Mouse (Mus musculus) liver, postnatal 0 days (tissue): ENCODE measurements around the gene Kcnq5. TPM values are rescaled to one million over a fixed set of nuclear protein-coding genes. Genes with fewer than 3 reads are reported as not detected.
A peak's percentile ranks its signal among the peaks of the same experiment; 100 is the strongest.

Experiments
- ATAC-seq: fragments of 200-750 bp; cut with Nextera tagmentation; 2 replicates; pipeline ENCODE4 v1.8.0; 2017; ENCODE audit warnings: mild to moderate bottlenecking, moderate library complexity
- DNase-seq: peaks from one replicate; pipeline ENCODE4 v3.0.0-alpha.2; 2016
- H3K27ac ChIP-seq: fragments of 300-500 bp; sonication (generic); 2 replicates; pipeline ENCODE4 v1.5.1; 2014; ENCODE audit warnings: antibody characterized with exemption, moderate library complexity, mild to moderate bottlenecking, low read depth
- H3K27me3 ChIP-seq: fragments of 300-500 bp; sonication (generic); 2 replicates; pipeline ENCODE4 v1.6.1; 2014; ENCODE audit warnings: low read length, control low read depth, mixed read lengths; ENCODE audit not compliant: insufficient read depth
- H3K36me3 ChIP-seq: fragments of 300-500 bp; sonication (generic); replicated peaks from 2 replicates; pipeline ENCODE4 v1.6.1; 2014; ENCODE audit warnings: mild to moderate bottlenecking, control low read depth, low read length, moderate library complexity, mixed read lengths; ENCODE audit not compliant: insufficient read depth
- H3K4me1 ChIP-seq: fragments of 300-500 bp; sonication (generic); 2 replicates; pipeline ENCODE4 v1.6.1; 2014; ENCODE audit warnings: antibody characterized with exemption, mild to moderate bottlenecking, control low read depth; ENCODE audit not compliant: insufficient read depth
- H3K4me2 ChIP-seq: fragments of 300-500 bp; sonication (generic); 2 replicates; pipeline ENCODE4 v1.6.1; 2014; ENCODE audit warnings: low read depth, mild to moderate bottlenecking, low read length, moderate library complexity, mixed read lengths
- H3K4me3 ChIP-seq: fragments of 300-500 bp; sonication (generic); 2 replicates; pipeline ENCODE4 v1.5.1; 2014; ENCODE audit warnings: low read depth, low read length
- H3K9ac ChIP-seq: fragments of 300-500 bp; sonication (generic); replicated peaks from 2 replicates; pipeline ENCODE4 v1.6.1; 2014; ENCODE audit warnings: mild to moderate bottlenecking, moderate library complexity
- H3K9me3 ChIP-seq: fragments of 300-500 bp; sonication (generic); 2 replicates; pipeline ENCODE4 v1.6.1; 2016; ENCODE audit warnings: mild to moderate bottlenecking, control low read depth, low read length, mixed read lengths
- CTCF ChIP-seq: sonication (generic); IDR thresholded peaks from 2 replicates; pipeline ENCODE4 v1.5.1; 2016; ENCODE audit warnings: antibody characterized with exemption, low read depth
- EP300 ChIP-seq: IDR thresholded peaks from 2 replicates; pipeline ENCODE4 v1.6.1; 2016; ENCODE audit warnings: antibody characterized with exemption, low read depth, mild to moderate bottlenecking
- WGBS: fragments of 180-500 bp; shearing (Covaris S2); extraction: QIAGEN DNeasy Blood & Tissue Kit; methylation state at CpG from one replicate; pipeline ENCODE4 v1.1.7; 2014; ENCODE audit not compliant: insufficient replicate concordance; 5-methylcytosine and 5-hydroxymethylcytosine counted together
- polyA plus RNA-seq: library from polyadenylated mRNA; unstranded; fragments of >200 nt; fragmentation: Nextera tagmentation; extraction: Ambion mirVana; gene quantifications from 2 replicates; pipeline ENCODE4 v1.2.1, GENCODE M21; 2015

Kcnq5 gene
- polyA plus RNA-seq, 1 experiment from 2014 or later, result 0.21 TPM

DNA sequence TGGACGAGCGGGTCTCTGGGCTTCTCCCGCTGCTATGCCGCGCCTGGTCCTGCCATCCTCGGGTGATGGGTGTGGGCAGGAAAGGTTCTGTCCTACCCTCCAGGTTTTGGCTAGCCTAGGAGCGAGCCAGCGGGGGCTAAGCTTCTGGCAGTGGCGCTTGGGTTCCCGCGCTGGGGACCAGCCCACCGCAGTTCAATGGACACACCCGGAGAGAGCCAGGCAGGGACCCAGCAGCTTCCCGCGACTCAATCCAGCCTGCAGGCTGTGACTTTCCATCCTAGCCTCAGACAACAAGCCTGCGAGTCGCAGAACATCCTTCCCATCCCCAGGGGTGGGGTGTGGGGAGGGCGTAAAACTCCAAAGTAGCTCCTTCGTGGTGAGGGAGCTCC, 335 bp upstream of the Kcnq5 start:
- Histone ChIP-seq H3K9me3 (no peaks in the 10 kb centered on the region), H3K4me2 (peak overlapping the region; percentile 81), H3K36me3 (no peaks in the 10 kb centered on the region), H3K27ac (no peak overlapping the region), H3K27me3 (peaks cover 31% of the 10 kb centered on the region), H3K4me3 (peak overlapping the region; percentile 59), H3K9ac (no peak overlapping the region; the same call in none of the 2 replicates), H3K4me1 (peaks cover 8% of the 10 kb centered on the region)
- 1% methylated on average over 19 of the region's 19 CpGs for WGBS
- DNase-seq (no peak), ATAC-seq (no peak)
- no peak for TF ChIP-seq EP300
- no peak for TF ChIP-seq CTCF

DNA sequence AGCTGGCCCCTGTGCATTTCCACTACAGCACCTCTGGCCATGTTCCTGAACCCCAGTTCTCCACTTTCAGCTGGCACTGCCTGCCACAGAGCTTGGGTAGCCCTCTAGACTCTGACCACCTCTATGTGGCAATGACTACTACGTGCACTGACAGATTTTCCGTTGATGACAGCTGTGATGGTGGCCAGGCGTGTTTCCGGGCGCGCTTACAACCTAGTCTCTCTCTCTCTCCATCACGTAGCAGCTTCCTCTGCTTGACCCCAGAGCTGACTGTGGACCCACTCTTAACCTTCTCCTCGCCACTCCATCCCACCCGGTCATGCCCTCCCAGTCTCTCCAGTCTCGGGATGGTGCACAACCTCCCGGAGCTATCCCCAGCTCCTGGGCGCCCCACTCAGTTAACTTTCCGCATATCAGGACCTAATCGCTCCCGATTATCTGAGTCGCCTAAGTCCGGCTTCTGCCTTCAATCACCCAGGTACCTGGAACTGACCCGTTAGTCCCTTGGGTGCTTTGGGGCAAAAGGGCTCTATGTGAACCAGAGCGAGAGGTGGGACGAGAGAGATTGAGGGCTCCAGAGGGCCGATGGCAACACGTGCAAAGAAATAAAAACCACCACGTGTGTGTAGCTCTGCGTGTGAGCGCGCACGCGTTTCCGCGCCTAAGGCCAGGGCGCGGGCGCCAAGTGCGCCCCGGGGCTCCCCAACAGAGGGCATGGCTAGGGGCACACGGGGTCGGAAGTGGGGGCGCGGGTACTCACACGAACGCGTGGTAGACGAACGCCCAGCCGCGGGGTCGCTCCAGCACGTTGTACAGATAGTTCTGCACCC, 1.1 kb downstream of the Kcnq5 start:
- Histone ChIP-seq H3K9me3 (no peaks in the 10 kb centered on the region), H3K36me3 (no peaks in the 10 kb centered on the region), H3K4me2 (peak overlapping the region; percentile 81), H3K4me1 (peaks cover 8% of the 10 kb centered on the region), H3K4me3 (peak overlapping the region; percentile 59), H3K27ac (peak overlapping the region; percentile 55), H3K27me3 (peaks cover 31% of the 10 kb centered on the region), H3K9ac (peak overlapping the region; percentile 34)
- WGBS, result under 1% methylated on average over 47 of the region's 48 CpGs
- no peak for TF ChIP-seq EP300
- no peak for TF ChIP-seq CTCF
- ATAC-seq, result peak; percentile 49
- peak; percentile 36 for DNase-seq

DNA sequence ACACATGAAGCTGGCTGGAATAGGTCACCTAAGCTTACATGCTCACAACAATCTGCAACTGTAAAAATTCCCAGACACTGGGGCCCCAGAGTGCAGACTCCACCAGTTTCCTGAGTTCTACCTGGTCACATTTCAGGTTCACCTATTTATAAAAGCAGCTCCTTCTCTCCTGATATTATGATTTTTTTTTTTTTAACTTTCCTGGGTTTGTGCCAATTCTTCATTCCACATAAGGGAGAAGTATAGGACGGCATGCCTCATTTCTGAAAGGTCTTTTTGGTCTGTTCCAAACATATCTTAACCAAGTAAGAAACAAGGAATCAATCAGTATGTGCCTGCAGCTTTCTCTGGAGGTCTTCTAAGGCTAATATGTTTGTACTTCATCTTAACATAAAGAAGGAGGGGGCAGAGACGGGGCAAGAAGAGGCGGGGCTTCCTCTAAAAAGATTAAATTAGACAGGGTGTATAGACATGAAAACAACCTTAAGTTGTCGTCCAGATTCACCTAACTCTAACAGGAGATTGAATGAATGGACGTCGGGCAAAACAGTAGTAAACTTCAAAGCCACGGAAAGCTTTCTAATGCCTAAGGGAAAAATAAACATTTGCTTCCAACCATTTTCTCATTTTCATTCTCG, 2.0 kb downstream of the Kcnq5 start:
- H3K36me3 ChIP-seq, result no peaks in the 10 kb centered on the region
- peak overlapping the region; percentile 81 for H3K4me2 ChIP-seq
- no peak for ATAC-seq
- TF ChIP-seq EP300, result no peak
- TF ChIP-seq CTCF, result no peak
- no peak overlapping the region for H3K27ac ChIP-seq
- no peaks in the 10 kb centered on the region for H3K9me3 ChIP-seq
- H3K4me3 ChIP-seq, result peak overlapping the region; percentile 59; the same call in 1 of the 2 replicates
- H3K4me1 ChIP-seq, result peaks cover 8% of the 10 kb centered on the region
- H3K27me3 ChIP-seq, result peaks cover 31% of the 10 kb centered on the region
- WGBS, result 20% methylated on average over 8 of the region's 8 CpGs
- H3K9ac ChIP-seq, result no peak overlapping the region
- DNase-seq, result no peak

DNA sequence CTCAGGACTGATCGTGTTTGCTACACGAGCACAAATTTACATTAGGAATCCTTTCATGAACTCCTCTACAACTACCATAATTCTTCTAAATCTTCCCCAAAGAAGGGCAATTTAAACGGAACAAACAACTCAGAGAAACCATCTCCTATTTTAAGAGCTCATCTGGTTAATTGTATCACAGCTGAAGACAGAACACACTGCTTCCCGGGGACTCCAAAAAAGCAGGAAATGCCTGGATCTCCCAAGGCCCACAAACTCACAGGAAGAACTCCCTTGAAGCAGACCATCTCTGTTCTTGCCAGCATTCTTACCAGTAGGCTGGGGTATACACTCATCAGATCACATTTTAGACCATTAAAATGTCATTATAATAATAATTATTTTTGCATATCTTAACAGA, 3.7 kb downstream of the Kcnq5 start:
- H3K4me2 ChIP-seq, result no peak overlapping the region
- no peak overlapping the region for H3K4me3 ChIP-seq
- no peaks in the 10 kb centered on the region for H3K9me3 ChIP-seq
- TF ChIP-seq CTCF (no peak), EP300 (no peak)
- H3K36me3 ChIP-seq, result no peaks in the 10 kb centered on the region
- 58% methylated on average over 4 of the region's 4 CpGs for WGBS
- no peak overlapping the region for H3K27ac ChIP-seq
- ATAC-seq, result no peak
- H3K9ac ChIP-seq, result no peak overlapping the region
- no peak for DNase-seq
- H3K27me3 ChIP-seq, result peaks cover 29% of the 10 kb centered on the region
- peaks cover 8% of the 10 kb centered on the region for H3K4me1 ChIP-seq

DNA sequence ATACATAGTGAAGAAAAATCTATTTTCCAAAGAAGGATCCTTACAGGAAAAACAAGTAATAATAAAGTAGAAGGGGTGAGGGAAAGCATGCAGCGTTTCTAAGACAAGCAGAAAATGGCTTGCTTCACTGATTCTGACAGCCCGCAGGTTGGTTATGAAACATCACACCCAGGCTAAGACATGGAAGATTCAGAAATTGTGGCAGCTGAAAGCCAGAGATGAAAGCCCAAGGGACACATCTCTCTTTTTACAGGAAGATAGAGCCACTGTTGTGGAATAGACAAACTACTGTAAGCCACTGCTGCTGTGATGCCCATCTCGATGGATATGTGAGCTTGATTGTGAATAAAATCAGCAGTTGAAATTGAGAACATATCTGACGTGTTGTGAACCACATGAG, 20.9 kb downstream of the Kcnq5 start:
- no peak for TF ChIP-seq EP300
- no peak for TF ChIP-seq CTCF
- no peak for DNase-seq
- Histone ChIP-seq H3K9ac (no peak overlapping the region), H3K4me2 (no peak overlapping the region), H3K27ac (no peak overlapping the region), H3K9me3 (no peaks in the 10 kb centered on the region), H3K27me3 (no peaks in the 10 kb centered on the region), H3K4me3 (no peak overlapping the region), H3K4me1 (no peaks in the 10 kb centered on the region), H3K36me3 (no peaks in the 10 kb centered on the region)
- no peak for ATAC-seq
- 56% methylated on average over 4 of the region's 4 CpGs for WGBS

DNA sequence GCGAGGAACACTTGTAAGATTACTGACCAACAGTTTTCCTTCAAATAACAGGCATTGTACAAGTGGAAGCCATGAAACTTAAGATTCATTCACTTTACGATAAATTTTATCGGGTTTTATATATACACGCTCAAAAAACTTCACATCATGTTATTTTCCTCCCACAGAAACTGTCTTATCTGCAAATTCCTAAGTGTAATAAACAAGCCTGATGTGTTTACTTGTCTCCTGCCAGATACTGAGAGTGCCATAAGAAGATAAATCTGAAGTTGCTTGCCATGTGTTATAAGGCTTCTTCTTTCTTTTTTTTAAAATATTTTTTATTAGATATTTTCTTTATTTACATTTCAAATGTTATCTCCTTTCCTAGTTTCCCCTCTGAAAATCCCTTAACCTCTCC, 34.6 kb downstream of the Kcnq5 start:
- no peaks in the 10 kb centered on the region for H3K27me3 ChIP-seq
- ATAC-seq, result no peak
- no peak overlapping the region for H3K27ac ChIP-seq
- no peak for TF ChIP-seq EP300
- TF ChIP-seq CTCF, result no peak
- no peak overlapping the region for H3K4me2 ChIP-seq
- H3K4me1 ChIP-seq, result no peaks in the 10 kb centered on the region
- no peak overlapping the region for H3K4me3 ChIP-seq
- H3K36me3 ChIP-seq, result no peaks in the 10 kb centered on the region
- no peak overlapping the region for H3K9ac ChIP-seq
- H3K9me3 ChIP-seq, result no peaks in the 10 kb centered on the region
- no peak for DNase-seq
- 71% methylated on average over 4 of the region's 4 CpGs for WGBS
